Mouse (Mus musculus) megakaryocyte-erythroid progenitor cell, adult 5-6 weeks (primary cell): ENCODE measurements around the gene Rab24. TPM values are rescaled to one million over a fixed set of nuclear protein-coding genes. Genes with fewer than 3 reads are reported as not detected.

Source experiments
- ATAC-seq: replicated peaks from 2 replicates; pipeline ENCODE4 v1.8.0; 2016; ENCODE audit warnings: mild to moderate bottlenecking, inconsistent platforms; ENCODE audit not compliant: severe bottlenecking, poor library complexity, low FRiP score, low TSS enrichment
- total RNA-seq, 2 experiments: library from RNA; stranded (forward) in 1 of 2; stranded (reverse) in 1 of 2; fragments of 200-1000, 215-1000 nt in 1 of 2; fragments of >200 nt in 1 of 2; fragmentation: Nextera tagmentation in 1 of 2; gene quantifications; 2 replicates each; pipeline ENCODE4 v1.2.3; 2014 to 2017

Gene Rab24
- total RNA-seq (2014; fragmentation: Nextera tagmentation) (88.0 and 120 TPM in 2 replicates), total RNA-seq (2017) (13.0 and 30.0 TPM in 2 replicates)

DNA sequence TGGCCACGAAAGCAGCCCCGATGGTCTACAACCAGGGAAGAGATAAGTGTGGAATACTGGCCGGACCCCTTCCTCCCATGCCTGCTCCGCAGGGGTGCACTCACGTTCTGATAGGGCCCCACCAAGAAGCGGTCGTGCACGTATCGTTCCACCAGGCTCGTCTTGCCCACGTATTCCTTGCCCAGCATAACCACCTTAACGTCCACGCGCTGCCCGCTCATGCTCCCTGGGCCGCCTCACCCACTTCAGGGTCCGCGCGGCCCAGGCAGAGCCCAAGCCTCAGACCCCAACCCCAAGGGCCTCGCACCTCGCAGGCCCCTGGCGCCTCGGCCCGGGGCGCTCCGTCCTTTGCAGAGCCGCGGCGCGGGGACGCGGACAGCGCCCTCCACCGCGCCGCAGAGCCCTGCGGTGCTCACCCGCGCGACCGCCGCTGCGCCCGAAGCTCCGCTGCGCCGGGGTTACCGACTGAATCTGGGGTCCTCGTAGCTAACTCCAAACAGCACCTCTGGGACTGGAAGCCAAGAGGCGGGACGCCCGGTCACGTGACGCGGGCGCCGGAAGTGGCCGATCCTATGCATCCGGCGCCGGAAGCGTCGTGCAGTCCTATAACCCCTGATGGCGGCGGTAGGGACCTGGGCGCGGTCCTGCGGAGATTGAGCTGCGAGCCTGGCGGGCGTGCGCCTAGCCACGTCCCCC is at the start of gene Rab24:
TSS of gene Rab24 (minus strand) at position 513 of the 696 bp plus-strand sequence.
- ATAC-seq = peak; percentile 88

GRCm38 (mm10) chr13:55371007-55371681 is 49.4 kb upstream of the Rab24 start:
- ATAC-seq = no peak

DNA sequence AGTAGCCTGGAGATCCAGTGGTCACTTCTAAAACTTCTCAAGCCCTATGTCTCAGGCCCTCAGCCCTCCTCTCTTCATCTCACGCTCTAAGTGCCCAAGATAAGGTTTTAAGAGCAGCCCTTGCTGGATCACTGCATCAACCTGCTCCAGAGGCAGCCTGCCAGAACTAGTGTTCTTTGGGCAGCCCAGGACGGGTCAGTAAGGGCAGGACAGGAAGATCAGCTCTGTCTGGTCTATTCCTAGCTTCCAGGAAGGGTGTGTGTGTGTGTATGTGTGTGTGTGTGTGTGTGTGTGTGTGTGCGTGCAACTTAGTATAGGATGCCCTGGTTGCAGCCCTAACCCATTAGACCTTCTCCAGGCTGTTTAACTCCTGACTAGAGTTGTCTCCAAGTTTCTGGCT is 48.5 kb upstream of the Rab24 start:
- no peak; the same call in 1 of the 2 replicates for ATAC-seq

DNA sequence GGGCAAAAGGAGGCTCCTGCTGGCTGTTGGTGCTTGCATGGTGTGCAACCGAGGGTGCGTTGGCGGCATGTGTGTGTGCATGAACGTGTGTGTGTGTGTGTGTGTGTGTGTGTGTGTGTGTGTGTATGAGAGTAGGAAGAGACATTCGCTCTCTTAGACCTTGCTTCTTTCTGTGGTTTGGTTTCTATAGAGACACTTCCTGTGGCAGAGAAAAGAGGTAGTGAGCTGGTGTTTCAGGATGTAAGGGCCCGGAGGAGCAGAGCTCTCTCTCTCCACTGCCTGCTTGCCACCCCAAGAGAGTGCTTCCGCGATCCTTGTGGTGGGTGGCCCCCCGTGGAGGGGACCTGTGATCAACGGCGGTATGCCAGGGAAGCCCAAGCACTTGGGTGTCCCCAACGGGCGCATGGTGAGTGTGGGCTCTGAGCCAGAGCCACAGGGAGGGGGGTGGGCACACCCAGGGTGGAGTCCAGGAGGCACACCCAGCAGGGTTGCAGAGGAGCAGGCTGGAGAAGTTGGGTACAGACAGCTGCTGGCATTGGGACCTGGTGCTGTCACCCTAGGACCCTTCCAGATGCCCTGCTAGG is 47.9 kb upstream of the Rab24 start, which contains the start of gene Rgs14:
TSS of gene Rgs14 (plus strand) at position 202 of the 584 bp plus-strand sequence.
- ATAC-seq = peak; percentile 85

DNA sequence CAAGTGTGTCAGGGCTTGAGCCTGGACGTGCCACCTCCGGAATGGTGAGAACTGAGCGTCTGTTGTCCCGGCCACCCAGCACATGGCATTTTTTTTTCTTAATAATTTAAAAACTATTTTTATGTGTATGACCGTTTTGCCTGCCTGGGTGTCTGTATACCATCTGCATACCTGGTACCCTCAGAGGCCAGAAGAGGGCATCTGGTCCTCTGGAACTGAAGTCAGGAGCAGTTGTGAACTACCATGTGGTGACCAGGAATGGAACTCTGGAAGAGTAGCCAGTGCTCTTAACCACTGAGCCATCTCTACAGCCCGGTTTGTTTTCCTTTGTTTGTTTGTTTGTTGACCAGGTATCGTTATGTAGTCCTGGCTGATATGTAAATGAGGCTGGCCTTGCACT is 46.7 kb upstream of the Rab24 start:
- 0 out of 2 replicates have a peak, but pooled peaks have one; percentile 36 for ATAC-seq

GRCm38 (mm10) chr13:55362453-55363060 is 40.8 kb upstream of the Rab24 start, which contains the start of gene Lman2:
Gene Lman2 (minus strand): TSS chr13:55362783.
- peak; percentile 99 for ATAC-seq

- ATAC-seq = peak; percentile 24
Observed at GRCm38 (mm10) chr13:55361974-55362452, 40.3 kb upstream of the Rab24 start.

- no peak for ATAC-seq
Observed at GRCm38 (mm10) chr13:55361145-55361544, 39.4 kb upstream of the Rab24 start.

GRCm38 (mm10) chr13:55346745-55347144 is 25.0 kb upstream of the Rab24 start:
- ATAC-seq = no peak

GRCm38 (mm10) chr13:55344286-55344685 is 22.5 kb upstream of the Rab24 start:
- ATAC-seq = no peak

- ATAC-seq = no peak
Observed at GRCm38 (mm10) chr13:55342469-55342868, 20.7 kb upstream of the Rab24 start.

DNA sequence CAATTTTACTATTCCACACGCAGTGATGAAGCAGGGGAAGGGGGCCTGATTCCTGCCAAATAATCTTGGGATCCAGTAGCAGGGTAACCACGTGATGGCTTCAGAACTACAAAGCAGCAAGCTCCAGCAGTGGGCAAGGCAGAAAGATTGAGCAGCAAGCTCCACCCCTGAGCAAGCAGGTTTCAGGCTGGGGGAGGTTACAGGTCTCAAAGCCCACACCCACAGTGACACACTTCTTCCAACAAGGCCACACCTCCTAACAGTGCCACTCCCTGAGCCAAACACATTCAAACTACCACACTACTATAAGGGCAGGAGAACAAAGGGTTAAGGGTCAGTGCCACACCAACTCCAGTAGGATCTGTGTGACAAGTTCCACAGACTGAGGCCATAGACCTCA is 17.5 kb upstream of the Rab24 start:
- peak; percentile 38; the same call in 1 of the 2 replicates for ATAC-seq

DNA sequence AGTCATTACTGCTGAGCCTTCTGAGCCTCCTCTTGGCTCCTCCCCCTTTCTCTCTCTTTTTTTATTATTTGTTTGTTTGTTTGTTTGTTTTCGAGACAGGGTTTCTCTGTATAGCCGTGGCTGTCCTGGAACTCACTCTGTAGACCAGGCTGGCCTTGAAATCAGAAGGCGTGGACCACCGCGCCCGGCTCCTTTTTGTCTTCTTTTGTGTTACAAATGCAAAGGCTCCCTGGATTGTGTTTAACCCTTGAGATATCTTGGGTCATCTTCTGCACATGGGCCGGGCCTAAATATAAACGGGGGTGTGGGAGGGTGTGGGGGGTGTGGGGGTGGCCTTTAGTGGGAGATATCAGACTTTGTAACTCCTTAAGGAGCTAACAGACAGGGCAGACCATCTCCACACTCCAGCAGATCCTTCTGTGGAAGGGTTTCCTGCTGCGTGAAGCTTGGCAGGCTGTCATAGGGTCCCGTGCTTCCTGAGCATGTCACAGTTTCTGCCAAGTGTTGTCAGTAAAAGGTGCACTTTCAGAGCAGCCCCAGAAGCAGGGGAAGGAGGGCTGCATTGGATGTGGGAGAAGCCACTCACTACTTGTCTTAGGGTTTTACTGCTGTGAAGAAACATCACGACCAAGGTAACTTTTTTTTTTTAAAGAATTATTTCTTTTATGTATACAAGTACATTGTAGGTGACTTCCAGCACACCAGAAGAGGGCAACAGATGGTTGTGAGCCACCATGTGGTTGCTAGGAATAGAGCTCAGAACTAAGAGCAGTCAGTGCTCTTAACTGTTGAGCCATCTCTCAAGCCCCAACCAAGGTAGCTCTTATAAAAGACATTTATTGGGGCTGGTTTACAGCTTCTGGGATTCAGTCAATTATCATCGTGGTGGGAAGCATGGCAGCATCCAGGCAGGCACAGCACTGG is 16.6 kb upstream of the Rab24 start:
- ATAC-seq = no peak

- no peak for ATAC-seq
Observed at GRCm38 (mm10) chr13:55337341-55337975, 15.7 kb upstream of the Rab24 start.

DNA sequence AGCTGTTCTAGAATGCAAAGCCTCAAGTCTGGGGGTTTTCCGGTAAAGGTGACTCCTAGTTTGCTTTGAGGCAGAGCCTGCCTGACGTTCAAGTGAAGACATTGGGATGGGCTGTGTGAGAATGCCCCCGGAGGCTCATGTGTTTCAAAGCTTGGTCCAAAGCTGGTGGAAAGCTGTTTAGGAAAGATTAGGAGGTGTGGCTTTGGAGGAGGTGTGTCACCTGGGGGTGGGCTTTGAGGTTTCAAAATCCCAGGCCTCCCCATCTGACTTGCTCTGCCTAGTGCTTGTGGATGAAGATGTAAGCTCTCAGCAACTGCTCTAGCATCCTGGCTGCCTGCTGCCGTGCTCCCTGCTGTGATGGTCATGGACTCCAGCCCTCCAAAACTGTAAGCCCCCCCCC is 14.0 kb upstream of the Rab24 start:
- no peak for ATAC-seq

DNA sequence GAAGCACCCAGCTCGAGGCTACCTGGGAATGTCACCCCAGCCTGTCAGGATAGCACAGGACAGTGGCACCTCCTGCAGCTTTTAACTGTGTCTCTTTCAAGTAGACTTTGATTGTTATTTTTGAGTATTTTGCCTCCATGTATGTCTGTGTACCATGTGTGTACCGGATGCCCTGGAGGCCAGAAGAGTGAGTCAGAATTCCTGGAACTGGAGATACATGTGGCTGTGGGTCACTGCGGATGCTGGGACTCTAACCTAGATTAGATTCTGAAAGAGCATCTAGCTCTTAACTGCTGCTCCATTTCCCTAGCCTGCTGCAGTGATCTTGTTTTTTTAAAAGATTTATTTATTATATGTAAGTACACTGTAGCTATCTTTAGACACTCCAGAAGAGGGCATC is 10.6 kb upstream of the Rab24 start:
- ATAC-seq = no peak

DNA sequence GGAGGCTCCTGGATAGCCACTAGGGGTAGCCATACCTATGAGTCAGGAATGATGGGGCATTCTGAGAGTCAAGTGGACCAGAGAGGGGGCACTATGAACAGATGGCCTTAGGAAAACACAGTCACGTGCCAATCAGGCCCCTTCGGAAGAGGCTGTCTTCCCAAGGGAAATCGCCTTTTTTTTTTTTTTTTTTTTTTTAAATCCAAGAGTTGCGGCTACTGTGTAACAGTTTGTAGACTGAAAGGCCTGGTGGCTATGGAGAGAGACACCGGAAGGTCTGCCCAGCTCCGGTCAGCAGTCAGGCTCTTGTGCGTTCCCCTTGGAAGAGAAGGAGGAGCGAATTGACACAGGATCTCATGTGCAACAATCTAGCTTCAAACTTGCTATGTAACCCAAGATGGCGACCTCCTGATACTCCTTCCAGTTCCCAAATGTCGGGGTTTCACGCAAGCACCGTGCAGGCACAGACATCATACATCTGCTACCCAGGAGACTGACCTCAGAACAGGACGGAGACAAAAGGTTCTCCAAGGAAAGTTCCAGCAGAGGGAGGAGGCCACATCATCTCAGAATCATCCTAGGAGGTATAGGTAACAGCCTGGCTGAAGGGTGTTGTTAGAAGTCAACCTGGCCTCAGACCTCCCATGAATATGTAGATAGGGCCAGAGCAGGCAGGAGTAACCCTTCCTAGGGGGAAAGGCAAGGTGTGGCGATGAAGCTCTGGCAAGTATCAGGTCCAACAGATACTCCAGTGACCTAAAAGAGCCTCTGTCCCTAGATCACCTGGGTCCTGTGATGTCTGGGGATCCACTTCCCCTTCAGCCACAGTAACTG is 9.0 kb upstream of the Rab24 start:
- no peak for ATAC-seq
